Mouse (Mus musculus) hindbrain, embryonic 16.5 days (tissue): ENCODE measurements around the gene Ndufa11. TPM values are rescaled to one million over a fixed set of nuclear protein-coding genes. Genes with fewer than 3 reads are reported as not detected.

Experiments
- ATAC-seq: fragments of 200-750 bp; cut with Nextera tagmentation; 2 replicates; pipeline ENCODE4 v1.8.0; 2017; ENCODE audit warnings: moderate TSS enrichment, moderate library complexity
- H3K27ac ChIP-seq: fragments of 300-500 bp; sonication (generic); 2 replicates; pipeline ENCODE4 v1.5.1; 2014; ENCODE audit warnings: low read depth, mild to moderate bottlenecking, control low read depth, low read length, moderate library complexity
- H3K27me3 ChIP-seq: fragments of 300-500 bp; sonication (generic); replicated peaks from 2 replicates; pipeline ENCODE4 v1.6.1; 2014; ENCODE audit warnings: low read length; ENCODE audit not compliant: control insufficient read depth, insufficient read depth
- H3K36me3 ChIP-seq: fragments of 300-500 bp; sonication (generic); 2 replicates; pipeline ENCODE4 v1.6.1; 2014; ENCODE audit warnings: mild to moderate bottlenecking, low read length, moderate library complexity, mixed read lengths; ENCODE audit not compliant: control insufficient read depth, insufficient read depth
- H3K4me1 ChIP-seq: fragments of 300-500 bp; sonication (generic); 2 replicates; pipeline ENCODE4 v1.6.1; 2014; ENCODE audit warnings: low read depth, low read length; ENCODE audit not compliant: control insufficient read depth, insufficient read depth
- H3K4me2 ChIP-seq: fragments of 300-500 bp; sonication (generic); 2 replicates; pipeline ENCODE4 v1.6.1; 2014; ENCODE audit warnings: mild to moderate bottlenecking, low read length, control low read depth, moderate library complexity
- H3K4me3 ChIP-seq: fragments of 300-500 bp; sonication (generic); 2 replicates; pipeline ENCODE4 v1.5.1; 2014; ENCODE audit warnings: mild to moderate bottlenecking, low read length, control low read depth, moderate library complexity
- H3K9ac ChIP-seq: fragments of 300-500 bp; sonication (generic); 2 replicates; pipeline ENCODE4 v1.6.1; 2014; ENCODE audit warnings: low read depth, mild to moderate bottlenecking, control low read depth, low read length, moderate library complexity
- H3K9me3 ChIP-seq: fragments of 300-500 bp; sonication (generic); 2 replicates; pipeline ENCODE4 v1.6.1; 2014; ENCODE audit warnings: mild to moderate bottlenecking, low read length, moderate library complexity; ENCODE audit not compliant: control insufficient read depth
- WGBS: fragments of 180-500 bp; shearing (Covaris S2); extraction: QIAGEN DNeasy Blood & Tissue Kit; methylation state at CpG from one replicate; pipeline ENCODE4 v1.1.7; 2014; 5-methylcytosine and 5-hydroxymethylcytosine counted together
- polyA plus RNA-seq: library from polyadenylated mRNA; unstranded; fragments of >200 nt; fragmentation: Nextera tagmentation; extraction: Ambion mirVana; gene quantifications from 2 replicates; pipeline ENCODE4 v1.2.1, GENCODE M21; 2015

The Ndufa11 gene
- polyA plus RNA-seq, 1 experiment from 2014 or later, result 621 TPM

- Histone ChIP-seq H3K4me3 (no peak overlapping the region), H3K9ac (no peak overlapping the region), H3K9me3 (no peaks in the 10 kb centered on the region), H3K4me2 (no peak overlapping the region), H3K27me3 (no peaks in the 10 kb centered on the region), H3K4me1 (no peaks in the 10 kb centered on the region; the same call in 1 of the 2 replicates), H3K27ac (no peak overlapping the region), H3K36me3 (peaks cover 14% of the 10 kb centered on the region)
- no peak for ATAC-seq
- 75% methylated on average over 2 of the region's 2 CpGs for WGBS
These were observed 32.9 kb upstream of the Ndufa11 start for GRCm38 (mm10) chr17:56684649-56685048.

- Histone ChIP-seq H3K4me3 (no peak overlapping the region), H3K27ac (no peak overlapping the region), H3K9me3 (no peaks in the 10 kb centered on the region), H3K4me2 (no peak overlapping the region), H3K27me3 (no peaks in the 10 kb centered on the region), H3K4me1 (no peaks in the 10 kb centered on the region; the same call in 1 of the 2 replicates), H3K9ac (no peak overlapping the region), H3K36me3 (peaks cover 14% of the 10 kb centered on the region)
- no peak for ATAC-seq
- WGBS, result 93% methylated on average over 4 of the region's 4 CpGs
These were observed 30.8 kb upstream of the Ndufa11 start for GRCm38 (mm10) chr17:56686801-56687200.

GRCm38 (mm10) chr17:56688045-56688444, 29.5 kb upstream of the Ndufa11 start:
- no peak overlapping the region for H3K4me3 ChIP-seq
- H3K36me3 ChIP-seq, result peaks cover 19% of the 10 kb centered on the region
- H3K27me3 ChIP-seq, result no peaks in the 10 kb centered on the region
- H3K4me1 ChIP-seq, result peaks cover 2% of the 10 kb centered on the region; the same call in 1 of the 2 replicates
- H3K4me2 ChIP-seq, result no peak overlapping the region
- H3K27ac ChIP-seq, result no peak overlapping the region
- H3K9me3 ChIP-seq, result no peaks in the 10 kb centered on the region
- no peak for ATAC-seq
- H3K9ac ChIP-seq, result no peak overlapping the region

- WGBS, result 97% methylated on average over 2 of the region's 2 CpGs
- Histone ChIP-seq H3K4me1 (peaks cover 8% of the 10 kb centered on the region), H3K9ac (no peak overlapping the region), H3K27me3 (no peaks in the 10 kb centered on the region), H3K4me2 (no peak overlapping the region), H3K4me3 (no peak overlapping the region), H3K9me3 (no peaks in the 10 kb centered on the region), H3K27ac (no peak overlapping the region), H3K36me3 (peaks cover 19% of the 10 kb centered on the region)
- ATAC-seq, result no peak
These were observed 28.9 kb upstream of the Ndufa11 start for GRCm38 (mm10) chr17:56688689-56689088.

- peak overlapping the region; percentile 63; the same call in 1 of the 2 replicates for H3K27ac ChIP-seq
- H3K36me3 ChIP-seq, result peaks cover 26% of the 10 kb centered on the region
- no peak overlapping the region for H3K4me3 ChIP-seq
- peaks cover 17% of the 10 kb centered on the region for H3K4me1 ChIP-seq
- H3K9me3 ChIP-seq, result no peaks in the 10 kb centered on the region
- no peak overlapping the region for H3K4me2 ChIP-seq
- H3K9ac ChIP-seq, result no peak overlapping the region
- H3K27me3 ChIP-seq, result no peaks in the 10 kb centered on the region
- 24% methylated on average over 1 of the region's 1 CpGs for WGBS
- peak; percentile 32 for ATAC-seq
These were observed 24.2 kb upstream of the Ndufa11 start for GRCm38 (mm10) chr17:56693395-56693794.

GRCm38 (mm10) chr17:56693851-56694310, 23.7 kb upstream of the Ndufa11 start:
- Histone ChIP-seq H3K9me3 (no peaks in the 10 kb centered on the region), H3K27me3 (no peaks in the 10 kb centered on the region), H3K4me2 (no peak overlapping the region), H3K27ac (peak overlapping the region; percentile 63), H3K4me1 (peaks cover 17% of the 10 kb centered on the region), H3K9ac (no peak overlapping the region), H3K36me3 (peaks cover 30% of the 10 kb centered on the region), H3K4me3 (no peak overlapping the region)
- ATAC-seq, result peak; percentile 49
- WGBS, result 35% methylated on average over 6 of the region's 6 CpGs

- H3K27me3 ChIP-seq, result no peaks in the 10 kb centered on the region
- H3K36me3 ChIP-seq, result peaks cover 56% of the 10 kb centered on the region
- H3K27ac ChIP-seq, result no peak overlapping the region
- H3K9me3 ChIP-seq, result no peaks in the 10 kb centered on the region
- no peak for ATAC-seq
- WGBS, result 78% methylated on average over 2 of the region's 2 CpGs
- no peaks in the 10 kb centered on the region for H3K4me1 ChIP-seq
- no peak overlapping the region for H3K4me3 ChIP-seq
- H3K9ac ChIP-seq, result no peak overlapping the region
- no peak overlapping the region for H3K4me2 ChIP-seq
These were observed 17.1 kb upstream of the Ndufa11 start for GRCm38 (mm10) chr17:56700451-56700850.

- Histone ChIP-seq H3K9me3 (no peaks in the 10 kb centered on the region), H3K4me3 (no peak overlapping the region), H3K27ac (no peak overlapping the region), H3K4me1 (no peaks in the 10 kb centered on the region), H3K4me2 (no peak overlapping the region), H3K36me3 (peaks cover 65% of the 10 kb centered on the region), H3K27me3 (no peaks in the 10 kb centered on the region), H3K9ac (no peak overlapping the region)
- no peak for ATAC-seq
- 88% methylated on average over 4 of the region's 4 CpGs for WGBS
These were observed 14.5 kb upstream of the Ndufa11 start for GRCm38 (mm10) chr17:56703038-56703437.

- Histone ChIP-seq H3K9ac (no peak overlapping the region), H3K36me3 (peaks cover 69% of the 10 kb centered on the region), H3K27ac (no peak overlapping the region), H3K27me3 (no peaks in the 10 kb centered on the region), H3K4me3 (no peak overlapping the region), H3K4me1 (no peaks in the 10 kb centered on the region), H3K4me2 (no peak overlapping the region), H3K9me3 (no peaks in the 10 kb centered on the region)
- no peak for ATAC-seq
- 94% methylated on average over 1 of the region's 1 CpGs for WGBS
These were observed 11.1 kb upstream of the Ndufa11 start for GRCm38 (mm10) chr17:56706515-56706914.

- peak; percentile 28; the same call in 1 of the 2 replicates for ATAC-seq
- Histone ChIP-seq H3K4me2 (no peak overlapping the region), H3K27ac (no peak overlapping the region), H3K27me3 (no peaks in the 10 kb centered on the region), H3K9me3 (no peaks in the 10 kb centered on the region), H3K4me3 (no peak overlapping the region), H3K4me1 (no peaks in the 10 kb centered on the region), H3K9ac (no peak overlapping the region), H3K36me3 (peaks cover 66% of the 10 kb centered on the region)
- WGBS, result 68% methylated on average over 4 of the region's 4 CpGs
These were observed 8.9 kb upstream of the Ndufa11 start for GRCm38 (mm10) chr17:56708692-56709091.
